Mouse (Mus musculus): ENCODE measurements at regions not wholly inside any gene's neighbourhood (a gene's known extent, or its start where the extent isn't known, plus 50 kb on each side); places are given as distances from the start of the nearest gene placed in this dataset.

GRCm38 (mm10) chr2:56576588-56576987, 547.2 kb downstream of the Nr4a2 start:
- peak; percentile 65; the same call in 1 of the 2 replicates for ATAC-seq
- Histone ChIP-seq H3K27ac (no peak overlapping the region), H3K9me3 (no peaks in the 10 kb centered on the region), H3K27me3 (no peaks in the 10 kb centered on the region), H3K36me3 (no peaks in the 10 kb centered on the region), H3K9ac (replicated peaks) (no peak overlapping the region), H3K4me2 (replicated peaks) (no peak overlapping the region), H3K4me3 (replicated peaks) (no peak overlapping the region), H3K4me1 (replicated peaks) (peaks cover 10% of the 10 kb centered on the region)
- 32% methylated on average over 3 of the region's 3 CpGs for WGBS

GRCm38 (mm10) chr2:56572757-56573156, 551.0 kb downstream of the Nr4a2 start:
- 0 out of 2 replicates have a peak, but pooled peaks have one; percentile 27 for ATAC-seq

GRCm38 (mm10) chr2:56561321-56561720, 562.5 kb downstream of the Nr4a2 start:
- H3K4me3 ChIP-seq (replicated peaks): no peak overlapping the region
- H3K4me1 ChIP-seq (replicated peaks): no peaks in the 10 kb centered on the region
- no peaks in the 10 kb centered on the region for H3K27me3 ChIP-seq
- H3K4me2 ChIP-seq (replicated peaks): no peak overlapping the region
- H3K27ac ChIP-seq: no peak overlapping the region
- no peak for ATAC-seq
- WGBS: 72% methylated on average over 2 of the region's 2 CpGs
- H3K9me3 ChIP-seq: no peaks in the 10 kb centered on the region
- no peaks in the 10 kb centered on the region for H3K36me3 ChIP-seq
- no peak overlapping the region for H3K9ac ChIP-seq (replicated peaks)

More at GRCm38 (mm10) chr2:56572757-56573156, 551.0 kb downstream of the Nr4a2 start:
- H3K4me1 ChIP-seq (replicated peaks): peaks cover 10% of the 10 kb centered on the region
- H3K9me3 ChIP-seq: no peaks in the 10 kb centered on the region
- H3K4me2 ChIP-seq (replicated peaks): no peak overlapping the region
- 71% methylated on average over 2 of the region's 2 CpGs for WGBS
- no peaks in the 10 kb centered on the region for H3K36me3 ChIP-seq
- H3K4me3 ChIP-seq (replicated peaks): no peak overlapping the region
- H3K27me3 ChIP-seq: no peaks in the 10 kb centered on the region
- H3K9ac ChIP-seq (replicated peaks): no peak overlapping the region
- no peak overlapping the region for H3K27ac ChIP-seq

- no peak overlapping the region for H3K27ac ChIP-seq
- WGBS: 51% methylated on average over 7 of the region's 7 CpGs
- ATAC-seq: peak; percentile 77
These were observed 571.4 kb downstream of the Nr4a2 start for GRCm38 (mm10) chr2:56552197-56552964.

GRCm38 (mm10) chr2:56550163-56550562, 573.6 kb downstream of the Nr4a2 start:
- no peaks in the 10 kb centered on the region for H3K27me3 ChIP-seq
- H3K36me3 ChIP-seq: no peaks in the 10 kb centered on the region
- no peak overlapping the region for H3K4me3 ChIP-seq (replicated peaks)
- no peak overlapping the region for H3K27ac ChIP-seq
- no peak overlapping the region for H3K4me2 ChIP-seq (replicated peaks)
- H3K9me3 ChIP-seq: no peaks in the 10 kb centered on the region
- no peak for ATAC-seq
- H3K9ac ChIP-seq (replicated peaks): no peak overlapping the region
- H3K4me1 ChIP-seq (replicated peaks): 0 out of 2 replicates have a peak, but pooled peaks cover 4% of the 10 kb centered on the region
- 93% methylated on average over 2 of the region's 2 CpGs for WGBS

More at GRCm38 (mm10) chr2:56552197-56552964, 571.4 kb downstream of the Nr4a2 start:
- no peaks in the 10 kb centered on the region for H3K27me3 ChIP-seq
- H3K36me3 ChIP-seq: no peaks in the 10 kb centered on the region
- H3K4me1 ChIP-seq (replicated peaks): 0 out of 2 replicates have a peak, but pooled peaks cover 4% of the 10 kb centered on the region
- H3K4me2 ChIP-seq (replicated peaks): no peak overlapping the region
- H3K9me3 ChIP-seq: no peaks in the 10 kb centered on the region
- H3K4me3 ChIP-seq (replicated peaks): no peak overlapping the region
- H3K9ac ChIP-seq (replicated peaks): no peak overlapping the region

- WGBS: 75% methylated on average over 2 of the region's 2 CpGs
- Histone ChIP-seq H3K27me3 (no peaks in the 10 kb centered on the region), H3K9me3 (no peaks in the 10 kb centered on the region), H3K9ac (replicated peaks) (no peak overlapping the region), H3K27ac (no peak overlapping the region), H3K4me3 (replicated peaks) (no peak overlapping the region), H3K36me3 (no peaks in the 10 kb centered on the region), H3K4me1 (replicated peaks) (peaks cover 6% of the 10 kb centered on the region; the same call in 1 of the 2 replicates), H3K4me2 (replicated peaks) (no peak overlapping the region)
- ATAC-seq: no peak
These were observed 583.1 kb downstream of the Nr4a2 start for GRCm38 (mm10) chr2:56540714-56541113.

GRCm38 (mm10) chr2:56539828-56540227, 584.0 kb downstream of the Nr4a2 start:
- Histone ChIP-seq H3K9ac (replicated peaks) (no peak overlapping the region), H3K36me3 (no peaks in the 10 kb centered on the region), H3K4me1 (replicated peaks) (peaks cover 6% of the 10 kb centered on the region; the same call in 1 of the 2 replicates), H3K4me3 (replicated peaks) (no peak overlapping the region), H3K27me3 (no peaks in the 10 kb centered on the region), H3K9me3 (no peaks in the 10 kb centered on the region), H3K4me2 (replicated peaks) (no peak overlapping the region), H3K27ac (no peak overlapping the region)
- 84% methylated on average over 8 of the region's 8 CpGs for WGBS
- no peak for ATAC-seq

- ATAC-seq: peak; percentile 58; the same call in 1 of the 2 replicates
- WGBS: 63% methylated on average over 7 of the region's 7 CpGs
These were observed 604.4 kb downstream of the Nr4a2 start for GRCm38 (mm10) chr2:56519428-56519827.

More at GRCm38 (mm10) chr2:56519428-56519827, 604.4 kb downstream of the Nr4a2 start:
- Histone ChIP-seq H3K36me3 (no peaks in the 10 kb centered on the region), H3K27ac (no peak overlapping the region), H3K4me3 (replicated peaks) (no peak overlapping the region), H3K9me3 (no peaks in the 10 kb centered on the region), H3K9ac (replicated peaks) (no peak overlapping the region), H3K4me2 (replicated peaks) (no peak overlapping the region), H3K4me1 (replicated peaks) (no peaks in the 10 kb centered on the region), H3K27me3 (no peaks in the 10 kb centered on the region)
